ENCODE assay signal across 32 mouse cellular contexts in the genomic region with DNA sequence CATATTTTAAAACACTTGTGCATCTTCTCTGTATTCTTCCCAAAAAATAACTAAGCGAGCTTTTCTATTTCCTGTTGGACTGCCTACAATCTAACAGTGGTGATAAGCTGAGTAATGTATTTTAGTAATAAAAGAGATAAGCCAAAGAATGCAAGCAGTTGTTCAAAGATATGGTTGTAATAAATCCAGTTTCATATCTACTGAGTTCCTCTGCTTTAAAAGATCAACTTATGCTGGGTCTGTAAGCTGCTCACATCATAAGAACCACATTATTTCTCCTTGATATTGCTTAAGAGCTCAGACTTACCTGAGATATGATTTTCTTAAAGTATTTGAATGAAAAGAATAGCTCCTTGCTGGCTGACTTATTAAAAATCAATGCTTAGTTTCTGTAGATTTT.
"Had no signal": no experiment of that assay in that cellular context is flagged by ENCODE, and none has a peak within 500 bp of the region (broad histone marks: within the 10 kb centered on the region; RNA-seq: fewer than 3 reads in every experiment).

No protein-coding gene starts in this region.

- ATAC-seq: liver, embryonic 12.5 days; liver, postnatal 0 days; lung, postnatal 0 days; midbrain, embryonic 13.5 days; midbrain, embryonic 15.5 days; midbrain, embryonic 16.5 days had no signal

- H3K4me1 ChIP-seq: limb, embryonic 10.5 days; limb, embryonic 12.5 days; limb, embryonic 13.5 days; limb, embryonic 15.5 days; liver, embryonic 12.5 days; liver, embryonic 13.5 days; liver, embryonic 15.5 days; megakaryocyte, embryonic 14.5 days; midbrain, embryonic 10.5 days; midbrain, embryonic 12.5 days; midbrain, embryonic 13.5 days; midbrain, embryonic 15.5 days; neural tube, embryonic 12.5 days had no signal

- H3K9me3 ChIP-seq: limb, embryonic 10.5 days; limb, embryonic 12.5 days; limb, embryonic 13.5 days; limb, embryonic 15.5 days; liver, embryonic 12.5 days; liver, embryonic 13.5 days; liver, embryonic 15.5 days; lung, embryonic 15.5 days; megakaryocyte, embryonic 14.5 days; midbrain, embryonic 10.5 days; midbrain, embryonic 12.5 days; midbrain, embryonic 13.5 days; midbrain, embryonic 15.5 days; neural tube, embryonic 12.5 days had no signal

- H3K4me3 ChIP-seq: limb, embryonic 10.5 days; limb, embryonic 12.5 days; limb, embryonic 13.5 days; limb, embryonic 15.5 days; liver, embryonic 12.5 days; liver, embryonic 13.5 days; liver, embryonic 15.5 days; lung, embryonic 15.5 days; megakaryocyte, embryonic 14.5 days; midbrain, embryonic 10.5 days; midbrain, embryonic 12.5 days; midbrain, embryonic 13.5 days; midbrain, embryonic 15.5 days; myocyte; neural tube, embryonic 12.5 days had no signal

- DNase-seq: left cerebral cortex, postnatal 4 days; liver; liver, embryonic 13.5 days; liver, postnatal 0 days; lung, adult 18-20 months; lung, adult 2 months; lung, embryonic 14.5 days; lung, postnatal 10 days; lung, postnatal 14 days; lung, postnatal 36 days; lung, postnatal 4 days; midbrain, embryonic 14.5 days had no signal

- H3K9ac ChIP-seq: limb, embryonic 12.5 days; limb, embryonic 13.5 days; limb, embryonic 15.5 days; liver, embryonic 12.5 days; liver, embryonic 13.5 days; liver, embryonic 14.5 days; liver, embryonic 15.5 days; liver, postnatal 0 days; lung, embryonic 14.5 days; lung, embryonic 15.5 days; midbrain, embryonic 12.5 days; midbrain, embryonic 13.5 days; midbrain, embryonic 15.5 days; neural tube, embryonic 12.5 days had no signal

- H3K27me3 ChIP-seq: limb, embryonic 12.5 days; limb, embryonic 13.5 days; limb, embryonic 15.5 days; liver, embryonic 12.5 days; liver, embryonic 13.5 days; liver, embryonic 15.5 days; lung, embryonic 15.5 days; megakaryocyte, embryonic 14.5 days; midbrain, embryonic 12.5 days; midbrain, embryonic 13.5 days; midbrain, embryonic 15.5 days; neural tube, embryonic 12.5 days had no signal

- H3K36me3 ChIP-seq: limb, embryonic 10.5 days; limb, embryonic 12.5 days; limb, embryonic 13.5 days; limb, embryonic 15.5 days; liver, embryonic 12.5 days; liver, embryonic 13.5 days; liver, embryonic 15.5 days; lung, embryonic 15.5 days; midbrain, embryonic 10.5 days; midbrain, embryonic 12.5 days; midbrain, embryonic 13.5 days; midbrain, embryonic 15.5 days; neural tube, embryonic 12.5 days had no signal

- H3K27ac ChIP-seq: limb, embryonic 10.5 days; limb, embryonic 12.5 days; limb, embryonic 13.5 days; limb, embryonic 15.5 days; liver, embryonic 12.5 days; liver, embryonic 13.5 days; liver, embryonic 14.5 days; liver, embryonic 15.5 days; lung, embryonic 15.5 days; macrophage; midbrain, embryonic 10.5 days; midbrain, embryonic 12.5 days; midbrain, embryonic 13.5 days; midbrain, embryonic 15.5 days; neural tube, embryonic 12.5 days had no signal

- H3K4me2 ChIP-seq: limb, embryonic 12.5 days; limb, embryonic 13.5 days; limb, embryonic 15.5 days; liver, embryonic 11.5 days; liver, embryonic 12.5 days; liver, embryonic 13.5 days; liver, embryonic 15.5 days; lung, embryonic 14.5 days; lung, embryonic 15.5 days; midbrain, embryonic 11.5 days; midbrain, embryonic 12.5 days; midbrain, embryonic 13.5 days; midbrain, embryonic 15.5 days; neural tube, embryonic 12.5 days had no signal
